Mouse (Mus musculus) CH12.LX (cell line): Measurements from ENCODE around the gene Slc25a11. TPM values are rescaled to one million over a fixed set of nuclear protein-coding genes. Genes with fewer than 3 reads are reported as not detected.

Experiments used
- DNase-seq: peaks from one replicate; pipeline ENCODE4 v3.0.0-alpha.2; 2013; ENCODE audit errors: extremely low read depth
- H3K27ac ChIP-seq: 2 replicates; pipeline ENCODE4 v1.5.1; 2012; ENCODE audit warnings: low read depth, mild to moderate bottlenecking, control low read depth, moderate library complexity; ENCODE audit not compliant: insufficient read depth
- H3K27me3 ChIP-seq: replicated peaks from 2 replicates; pipeline ENCODE3; 2012; ENCODE audit warnings: inconsistent platforms
- H3K36me3 ChIP-seq, 2 experiments: replicated peaks in 1 of 2; 2 replicates each; pipeline versions ENCODE3 to v1.6.1; 2012; ENCODE audit warnings: inconsistent platforms in 1 of 2, low read length in 1 of 2, mild to moderate bottlenecking in 1 of 2, mixed read lengths in 1 of 2, moderate library complexity in 1 of 2; ENCODE audit not compliant: control insufficient read depth in 1 of 2, insufficient read depth in 1 of 2
- H3K4me1 ChIP-seq, 2 experiments: 2 replicates each; pipeline ENCODE4 v1.6.1; 2012; ENCODE audit warnings: inconsistent platforms in 1 of 2, moderate library complexity in 1 of 2; ENCODE audit not compliant: insufficient read depth in 2 of 2, control insufficient read depth in 1 of 2
- H3K4me2 ChIP-seq: 2 replicates; pipeline ENCODE4 v1.6.1; 2012; ENCODE audit warnings: low read depth, mild to moderate bottlenecking, control low read depth; ENCODE audit not compliant: poor library complexity, insufficient read depth, severe bottlenecking
- H3K4me3 ChIP-seq, 3 experiments: fragments of 150-350 bp in 1 of 3; sonication (generic) in 1 of 3; replicated peaks in 1 of 3; 2 replicates each; pipeline versions ENCODE3 to v1.5.1; 2011 to 2012; ENCODE audit warnings: low read depth in 2 of 3, low read length in 2 of 3, mild to moderate bottlenecking in 2 of 3, moderate library complexity in 2 of 3, control low read depth in 1 of 3, improper control_type of control experiment in 1 of 3, inconsistent platforms in 1 of 3, mixed read lengths in 1 of 3; ENCODE audit not compliant: poor library complexity in 1 of 3
- H3K79me2 ChIP-seq: replicated peaks from 2 replicates; pipeline ENCODE4 v1.6.1; 2012; ENCODE audit warnings: mild to moderate bottlenecking, moderate library complexity; ENCODE audit not compliant: control insufficient read depth, poor library complexity, insufficient read depth, severe bottlenecking; ENCODE audit errors: extremely low read depth
- H3K9ac ChIP-seq: 2 replicates; pipeline ENCODE4 v1.6.1; 2012; ENCODE audit warnings: low read depth, mild to moderate bottlenecking, control low read depth, moderate library complexity; ENCODE audit not compliant: insufficient read depth
- H3K9me3 ChIP-seq: replicated peaks from 2 replicates; pipeline ENCODE3; 2012; ENCODE audit warnings: low read length, inconsistent platforms, mixed read lengths
- BHLHE40 ChIP-seq: IDR thresholded peaks from 2 replicates; pipeline ENCODE4 v1.6.1; 2011; ENCODE audit warnings: mild to moderate bottlenecking, low read depth, low read length, improper control_type of control experiment
- CHD1 ChIP-seq: IDR thresholded peaks from 2 replicates; pipeline ENCODE4 v1.6.1; 2012; ENCODE audit warnings: low read depth, low read length, improper control_type of control experiment, inconsistent platforms
- CTCF ChIP-seq, 2 experiments: IDR thresholded peaks in 1 of 2; conservative IDR thresholded peaks in 1 of 2; 2 replicates each; pipeline ENCODE4 v1.5.1; 2011 to 2012; ENCODE audit warnings: low read depth in 2 of 2, low read length in 2 of 2, improper control_type of control experiment in 1 of 2, inconsistent platforms in 1 of 2, mild to moderate bottlenecking in 1 of 2, moderate library complexity in 1 of 2
- ELF1 ChIP-seq: IDR thresholded peaks from 2 replicates; pipeline ENCODE4 v1.6.1; 2014; ENCODE audit warnings: low read depth, mild to moderate bottlenecking, inconsistent platforms, low read length, improper control_type of control experiment
- EP300 ChIP-seq: IDR thresholded peaks from 2 replicates; pipeline ENCODE4 v1.6.1; 2011; ENCODE audit warnings: low read length, improper control_type of control experiment
- HCFC1 ChIP-seq: IDR thresholded peaks from 2 replicates; pipeline ENCODE4 v1.6.1; 2012; ENCODE audit warnings: low read depth, mild to moderate bottlenecking, inconsistent platforms, low read length, improper control_type of control experiment
- IRF4 ChIP-seq: IDR thresholded peaks from 2 replicates; pipeline ENCODE4 v1.6.1; 2014; ENCODE audit warnings: low read depth, mild to moderate bottlenecking, inconsistent platforms, low read length, improper control_type of control experiment
- JUN ChIP-seq: IDR thresholded peaks from 2 replicates; pipeline ENCODE4 v1.6.1; 2011; ENCODE audit warnings: low read depth, mild to moderate bottlenecking, low read length, improper control_type of control experiment, moderate library complexity; ENCODE audit not compliant: insufficient read depth
- JUND ChIP-seq: conservative IDR thresholded peaks from 2 replicates; pipeline ENCODE4 v1.6.1; 2011; ENCODE audit warnings: low read depth, low read length, improper control_type of control experiment
- KAT2A ChIP-seq: IDR thresholded peaks from 2 replicates; pipeline ENCODE4 v1.6.1; 2012; ENCODE audit warnings: low read length, improper control_type of control experiment, inconsistent platforms; ENCODE audit not compliant: insufficient replicate concordance
- MAFK ChIP-seq: IDR thresholded peaks from 2 replicates; pipeline ENCODE4 v1.6.1; 2011; ENCODE audit warnings: low read length, improper control_type of control experiment; ENCODE audit not compliant: insufficient replicate concordance
- MAX ChIP-seq: IDR thresholded peaks from 2 replicates; pipeline ENCODE4 v1.6.1; 2011; ENCODE audit warnings: low read length, improper control_type of control experiment
- MAZ ChIP-seq: IDR thresholded peaks from 2 replicates; pipeline ENCODE4 v1.6.1; 2012; ENCODE audit warnings: low read depth, mild to moderate bottlenecking, inconsistent platforms, low read length, improper control_type of control experiment, moderate library complexity
- MEF2A ChIP-seq: IDR thresholded peaks from 2 replicates; pipeline ENCODE4 v1.6.1; 2014; ENCODE audit warnings: low read depth, mild to moderate bottlenecking, inconsistent platforms, low read length, improper control_type of control experiment, borderline replicate concordance
- MXI1 ChIP-seq: IDR thresholded peaks from 2 replicates; pipeline ENCODE4 v1.6.1; 2011; ENCODE audit warnings: mild to moderate bottlenecking, low read depth, low read length, improper control_type of control experiment
- MYC ChIP-seq: IDR thresholded peaks from 2 replicates; pipeline ENCODE4 v1.6.1; 2011; ENCODE audit warnings: low read depth, mild to moderate bottlenecking, improper control_type of control experiment, low read length
- NELFE ChIP-seq: IDR thresholded peaks from 2 replicates; pipeline ENCODE4 v1.6.1; 2011; ENCODE audit warnings: low read depth, low read length, improper control_type of control experiment
- NRF1 ChIP-seq: IDR thresholded peaks from 2 replicates; pipeline ENCODE4 v1.6.1; 2014; ENCODE audit warnings: low read depth, mild to moderate bottlenecking, inconsistent platforms, low read length, improper control_type of control experiment, moderate library complexity
- POLR2A ChIP-seq: IDR thresholded peaks from 2 replicates; pipeline ENCODE4 v1.6.1; 2011; ENCODE audit warnings: low read depth, mild to moderate bottlenecking, improper control_type of control experiment, low read length
- POLR2AphosphoS2 ChIP-seq: IDR thresholded peaks from 2 replicates; pipeline ENCODE4 v1.6.1; 2011; ENCODE audit warnings: low read depth, low read length, improper control_type of control experiment
- RAD21 ChIP-seq: IDR thresholded peaks from 2 replicates; pipeline ENCODE4 v1.6.1; 2011; ENCODE audit warnings: low read depth, mild to moderate bottlenecking, low read length, improper control_type of control experiment, moderate library complexity
- SMC3 ChIP-seq: IDR thresholded peaks from 2 replicates; pipeline ENCODE4 v1.6.1; 2011; ENCODE audit warnings: low read depth, low read length, improper control_type of control experiment
- TBP ChIP-seq: conservative IDR thresholded peaks from 2 replicates; pipeline ENCODE4 v1.6.1; 2011; ENCODE audit warnings: low read depth, low read length, improper control_type of control experiment
- TCF12 ChIP-seq: IDR thresholded peaks from 2 replicates; pipeline ENCODE4 v1.6.1; 2014; ENCODE audit warnings: low read depth, mild to moderate bottlenecking, inconsistent platforms, low read length, improper control_type of control experiment
- UBTF ChIP-seq: IDR thresholded peaks from 2 replicates; pipeline ENCODE4 v1.6.1; 2012; ENCODE audit warnings: low read depth, mild to moderate bottlenecking, inconsistent platforms, low read length, improper control_type of control experiment, moderate library complexity
- USF2 ChIP-seq: conservative IDR thresholded peaks from 2 replicates; pipeline ENCODE4 v1.6.1; 2011; ENCODE audit warnings: low read depth, low read length, improper control_type of control experiment
- ZC3H11A ChIP-seq: IDR thresholded peaks from 2 replicates; pipeline ENCODE4 v1.6.1; 2012; ENCODE audit warnings: low read depth, mild to moderate bottlenecking, inconsistent platforms, low read length, improper control_type of control experiment
- ZKSCAN1 ChIP-seq: IDR thresholded peaks from 2 replicates; pipeline ENCODE4 v1.6.1; 2012; ENCODE audit warnings: low read depth, inconsistent platforms, low read length, improper control_type of control experiment, borderline replicate concordance
- ZMIZ1 ChIP-seq: IDR thresholded peaks from 2 replicates; pipeline ENCODE4 v1.6.1; 2012; ENCODE audit warnings: low read depth, mild to moderate bottlenecking, inconsistent platforms, low read length, improper control_type of control experiment
- ZNF384 ChIP-seq: IDR thresholded peaks from 2 replicates; pipeline ENCODE4 v1.6.1; 2012; ENCODE audit warnings: low read depth, low read length, improper control_type of control experiment, inconsistent platforms
- dilution Hi-C: fragments of 300-500 bp; cut with MboI; formaldehyde crosslinking; loops from 2 replicates; pipeline ENCODE4 v1.14.3; 2020; ENCODE audit warnings: low sequenced_read_pairs; ENCODE audit not compliant: extremely low pct_unique_long_range_greater_than_20kb, extremely low pct_ligation_motif_present
- in situ Hi-C: fragments of 300-500 bp; cut with MboI; formaldehyde crosslinking; loops from 3 replicates; pipeline ENCODE4 v1.14.3; 2019; ENCODE audit warnings: low sequenced_read_pairs, low pct_ligation_motif_present, low pct_unique_long_range_greater_than_20kb, mixed read lengths
- polyA plus RNA-seq: library from polyadenylated mRNA; unstranded; fragments of >175 nt; gene quantifications from 2 replicates; pipeline ENCODE4 v1.2.1, GENCODE M21; 2012; ENCODE audit warnings: low read depth; ENCODE audit not compliant: insufficient read length
- total RNA-seq, 2 experiments: library from RNA; depleted of rRNA; stranded (reverse); fragments of 300-350 nt in 1 of 2; fragments of >200 nt in 1 of 2; gene quantifications; 2 replicates each; pipeline ENCODE4 v1.2.3; 2012 to 2014

The Slc25a11 gene
- total and polyA plus RNA-seq, 3 experiments, result 99.0 to 135 (median 132) TPM

- dilution Hi-C loops (no loop called here), in situ Hi-C loops (loop anchor here (5.0 to 25.0 kb wide), 2 partner anchors 89 to 369 kb away; partner anchors contain the start of genes 0610010K14Rik, Bcl6b, Gltpd2 and Gm21988)
- no peak for DNase-seq
- Histone ChIP-seq H3K27ac (no peak overlapping the region), H3K36me3 (peaks cover 89 to 100% of the 10 kb centered on the region in 2 experiments), H3K4me3 (no peak overlapping the region), H3K79me2 (no peaks in the 10 kb centered on the region), H3K27me3 (no peaks in the 10 kb centered on the region), H3K4me2 (no peak overlapping the region), H3K9me3 (no peaks in the 10 kb centered on the region), H3K9ac (no peak overlapping the region), H3K4me1 (peaks cover 0 to 5% of the 10 kb centered on the region in 2 experiments; a peak in 2 of 4 replicates)
- TF ChIP-seq EP300 (no peak), IRF4 (no peak), MAZ (no peak), POLR2AphosphoS2 (no peak), MXI1 (no peak), NELFE (no peak), RAD21 (no peak), CHD1 (no peak), USF2 (no peak), SMC3 (no peak), ZNF384 (no peak), HCFC1 (no peak), JUND (no peak), ELF1 (no peak), TBP (no peak), TCF12 (no peak), ZC3H11A (no peak), MAFK (no peak), JUN (no peak), NRF1 (no peak)
These were observed 40.6 kb downstream of the Slc25a11 start for GRCm38 (mm10) chr11:70606717-70607116.

GRCm38 (mm10) chr11:70605024-70605566, 42.2 kb downstream of the Slc25a11 start:
- DNase-seq, result peak; percentile 84
- Histone ChIP-seq H3K79me2 (no peaks in the 10 kb centered on the region), H3K4me2 (no peak overlapping the region), H3K9ac (no peak overlapping the region), H3K27ac (no peak overlapping the region), H3K4me1 (peaks cover 0 to 18% of the 10 kb centered on the region in 2 experiments; a peak in 3 of 4 replicates), H3K27me3 (no peaks in the 10 kb centered on the region), H3K9me3 (no peaks in the 10 kb centered on the region), H3K36me3 (peaks cover 80 to 96% of the 10 kb centered on the region in 2 experiments), H3K4me3 (no peak overlapping the region)
- in situ Hi-C loops, result loop anchor here (5.0 to 25.0 kb wide), 2 partner anchors 88 to 368 kb away; partner anchors contain the start of genes 0610010K14Rik, Bcl6b, Gltpd2 and Gm21988
- dilution Hi-C loops, result no loop called here
- TF ChIP-seq USF2 (no peak), IRF4 (peak; percentile 63), NRF1 (no peak), ZMIZ1 (no peak), KAT2A (no peak), POLR2A (no peak), MAFK (no peak), TCF12 (no peak), HCFC1 (no peak), BHLHE40 (no peak), EP300 (no peak), SMC3 (peak; percentile 99), JUND (no peak; the same call in 1 of the 2 replicates), UBTF (no peak), ZNF384 (peak; percentile 45; the same call in 1 of the 2 replicates), TBP (no peak), MYC (peak; percentile 76), MAX (0 out of 2 replicates have a peak, but pooled peaks have one; percentile 12), POLR2AphosphoS2 (no peak), MAZ (no peak), CTCF (conservative IDR thresholded peaks at IDR 0.05 in 1 of 2, IDR thresholded peaks at IDR 0.05 in 1 of 2; ENCODE audit: low read depth in 2 of 2, low read length in 2 of 2) (peak; percentile 97 to 99), MEF2A (peak; percentile 29; the same call in 1 of the 2 replicates), NELFE (peak; percentile 66; the same call in 1 of the 2 replicates), JUN (no peak), ZKSCAN1 (no peak)
